Mouse (Mus musculus): ENCODE results near the gene Rnf26.

The Rnf26 gene

DNA sequence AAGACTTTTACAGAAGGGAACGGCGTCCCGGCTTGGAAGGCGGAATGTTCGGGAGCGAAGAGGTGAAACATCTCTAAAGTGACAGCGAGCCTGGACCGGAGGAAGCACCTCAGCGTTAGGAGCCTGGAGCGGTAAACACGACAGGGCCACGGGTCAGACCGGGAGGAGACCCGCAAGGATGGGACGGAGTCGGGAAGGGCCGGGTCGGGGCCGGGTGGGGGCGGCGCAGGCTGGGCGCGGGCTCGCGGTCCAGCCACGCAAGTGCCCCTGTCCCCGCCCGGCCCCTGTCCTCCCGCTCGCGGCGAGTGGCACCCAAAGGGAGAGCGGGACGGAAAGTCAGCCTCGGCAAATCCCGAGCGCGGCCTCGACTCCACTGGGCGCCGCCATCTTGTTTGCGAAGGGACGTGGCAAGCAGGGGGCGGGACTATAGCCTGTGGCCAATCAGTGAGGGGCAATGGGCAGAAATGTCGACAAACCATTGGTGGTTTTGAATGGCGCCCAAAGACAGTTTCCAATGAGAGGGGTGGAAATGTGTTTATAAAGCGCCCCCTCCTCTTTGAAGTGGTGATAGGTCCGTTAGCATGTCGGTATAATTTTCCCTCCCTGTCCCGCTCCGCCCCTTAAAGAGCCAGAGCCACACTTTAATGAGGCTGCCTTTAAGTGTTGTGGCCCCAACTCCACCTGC, at the start of gene Rnf26, which contains the start of gene Gm49380:
Gene Rnf26 (minus strand): TSS at position 413 of the 685 bp plus-strand sequence.
Gene Gm49380 (minus strand): TSS at position 396 of the 685 bp plus-strand sequence.
- in situ Hi-C loops (cut with MboI, MseI): no loop called here

DNA sequence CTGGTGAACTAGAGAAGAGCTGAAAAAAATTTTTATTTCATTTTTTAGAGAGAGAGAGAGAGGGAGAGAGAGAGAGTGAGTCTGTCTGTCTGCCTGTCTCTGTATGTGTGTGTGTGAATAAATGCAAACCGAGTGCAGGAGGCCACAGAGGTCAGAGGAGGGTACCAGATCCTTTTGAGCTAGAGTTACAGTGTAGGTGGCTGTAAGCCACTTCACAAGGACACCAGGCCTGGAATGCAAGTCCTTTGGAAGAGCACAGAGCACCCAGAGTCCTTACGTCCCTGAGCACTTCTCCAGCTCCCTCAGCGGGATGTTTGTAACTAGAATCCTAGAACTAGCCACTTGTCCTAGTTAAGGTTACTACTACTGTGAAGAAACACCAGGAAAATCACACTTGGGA, 46.6 kb upstream of the Rnf26 start:
- in situ Hi-C loops (cut with MboI, MseI): no loop called here

DNA sequence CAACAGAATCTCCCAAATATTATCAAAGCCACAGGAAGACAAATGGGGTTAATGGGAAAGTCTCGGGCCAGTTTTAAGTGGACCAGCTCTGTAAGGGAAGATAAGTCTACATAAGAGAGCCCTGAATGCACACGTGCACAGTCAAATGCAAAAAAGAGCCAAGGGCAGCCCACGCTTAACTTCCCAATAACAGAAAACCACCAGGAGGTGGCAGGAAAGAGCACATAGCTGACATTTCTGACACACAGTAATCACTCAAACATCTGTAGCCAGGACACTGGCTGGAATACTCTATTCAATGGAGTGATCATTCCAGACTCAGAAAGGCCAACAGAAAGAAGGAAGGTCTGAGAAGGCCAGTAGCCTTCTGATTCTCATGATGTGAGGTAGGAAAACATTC, 34.0 kb upstream of the Rnf26 start:
- in situ Hi-C loops (cut with MboI, MseI): no loop called here

DNA sequence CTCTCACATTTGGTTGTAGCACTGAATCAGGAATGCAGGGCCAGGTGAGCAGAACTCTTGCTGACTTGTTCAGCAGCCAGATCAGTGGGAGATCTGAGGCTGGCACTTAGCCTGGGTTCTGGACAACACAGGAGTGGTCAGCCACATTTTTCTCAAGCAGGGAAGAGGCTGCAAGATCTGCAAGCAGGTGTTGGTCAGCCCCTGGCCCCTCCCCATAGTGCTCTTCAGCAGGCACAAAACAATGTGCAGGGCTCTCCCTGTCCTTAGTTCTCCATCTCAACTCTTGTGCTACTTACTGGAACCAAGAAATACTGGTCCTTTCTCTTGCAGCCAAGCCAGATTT, 31.4 kb upstream of the Rnf26 start:
- in situ Hi-C loops (cut with MboI, MseI): no loop called here

DNA sequence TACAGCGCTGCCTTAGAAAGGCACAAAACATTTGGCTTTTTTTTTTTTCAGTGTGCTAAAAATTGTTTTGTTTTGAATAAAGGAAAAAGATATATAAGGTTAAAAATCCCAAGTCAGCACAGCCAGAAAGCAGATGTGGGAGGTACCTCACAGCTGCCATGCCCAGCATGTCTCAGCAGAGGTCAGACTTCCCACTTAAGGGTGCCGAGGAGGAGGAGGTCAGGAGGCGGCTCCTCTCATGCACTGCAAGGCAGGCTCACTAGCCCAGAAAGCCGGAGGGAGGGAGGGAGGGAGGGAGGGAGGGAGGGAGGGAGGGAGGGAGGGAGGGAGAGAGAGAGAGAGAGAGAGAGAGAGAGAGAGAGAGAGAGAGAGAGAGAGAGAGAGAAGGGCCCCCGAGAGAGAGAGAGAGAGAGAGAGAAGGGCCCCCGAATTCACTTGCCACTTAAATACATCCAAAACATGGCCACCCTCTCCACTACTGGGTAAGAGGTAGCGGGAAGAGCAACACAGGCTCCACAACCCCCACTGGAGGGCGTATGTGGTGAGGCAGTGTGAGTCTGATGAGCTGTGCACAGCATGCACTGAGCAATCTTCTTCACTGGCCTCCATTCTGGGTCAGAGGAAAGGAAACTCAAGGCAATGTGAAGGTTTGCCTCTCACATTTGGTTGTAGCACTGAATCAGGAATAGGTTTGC, 30.9 kb upstream of the Rnf26 start:
- in situ Hi-C loops (cut with MboI, MseI): no loop called here

DNA sequence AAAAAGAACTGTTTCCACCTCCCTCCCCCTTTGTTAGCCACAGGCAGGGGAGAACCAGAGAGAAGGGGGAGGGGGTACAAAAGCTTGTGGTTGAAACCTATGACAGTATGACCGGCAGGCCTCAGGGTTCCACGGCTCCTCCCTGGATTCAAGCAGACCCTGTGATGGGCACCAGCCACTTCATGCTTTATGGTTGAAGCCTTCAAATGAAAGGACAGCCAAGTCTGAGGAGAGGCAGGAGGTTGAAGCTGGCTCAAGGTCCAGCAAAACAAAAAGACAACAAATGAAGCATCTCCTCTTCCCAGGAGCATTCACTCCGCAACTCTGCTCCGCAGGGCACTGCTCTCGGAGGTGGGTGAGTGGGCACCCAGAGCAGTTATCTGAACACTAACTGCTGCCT, 30.1 kb upstream of the Rnf26 start:
- in situ Hi-C loops (cut with MboI, MseI): no loop called here

DNA sequence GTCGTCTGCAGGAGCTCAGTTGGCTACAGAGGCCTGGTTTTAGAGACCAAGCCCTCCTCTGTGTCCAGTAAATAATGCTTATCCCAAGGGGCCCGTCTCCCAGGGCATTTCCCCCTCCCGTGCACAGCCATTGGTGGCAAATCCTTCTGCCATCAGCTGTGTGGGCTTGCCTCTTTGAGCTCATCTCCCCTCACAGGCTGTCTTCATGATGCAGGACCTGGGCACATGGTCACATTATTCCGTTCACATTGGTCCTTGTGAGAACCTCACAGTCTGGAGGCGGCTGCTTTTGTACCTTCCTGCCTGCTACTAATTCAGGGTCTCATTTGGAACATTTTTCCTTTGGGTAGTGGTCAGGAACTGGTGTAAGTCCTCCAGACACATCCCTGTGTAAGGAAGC, 28.6 kb upstream of the Rnf26 start:
- in situ Hi-C loops (cut with MboI, MseI): no loop called here

DNA sequence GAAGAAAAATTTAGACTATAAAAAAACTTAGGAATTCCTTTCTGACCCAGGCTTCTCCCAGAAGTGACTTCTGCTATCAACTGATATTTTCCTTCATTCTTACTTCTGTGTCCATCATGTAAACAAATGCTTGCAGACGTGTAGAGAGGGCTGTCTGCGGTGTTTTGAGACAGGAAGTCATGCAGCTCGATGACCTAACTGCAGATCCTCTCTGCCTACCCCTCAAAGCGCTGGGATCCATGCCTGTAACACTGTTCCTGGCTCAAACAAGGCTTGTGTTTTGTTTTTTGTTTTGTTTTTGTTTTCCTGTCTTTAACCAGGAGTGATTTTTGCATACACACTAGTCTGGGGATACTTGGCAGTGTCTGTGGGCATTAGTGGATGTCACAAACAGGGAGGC, 24.5 kb upstream of the Rnf26 start:
- in situ Hi-C loops (cut with MboI, MseI): no loop called here

DNA sequence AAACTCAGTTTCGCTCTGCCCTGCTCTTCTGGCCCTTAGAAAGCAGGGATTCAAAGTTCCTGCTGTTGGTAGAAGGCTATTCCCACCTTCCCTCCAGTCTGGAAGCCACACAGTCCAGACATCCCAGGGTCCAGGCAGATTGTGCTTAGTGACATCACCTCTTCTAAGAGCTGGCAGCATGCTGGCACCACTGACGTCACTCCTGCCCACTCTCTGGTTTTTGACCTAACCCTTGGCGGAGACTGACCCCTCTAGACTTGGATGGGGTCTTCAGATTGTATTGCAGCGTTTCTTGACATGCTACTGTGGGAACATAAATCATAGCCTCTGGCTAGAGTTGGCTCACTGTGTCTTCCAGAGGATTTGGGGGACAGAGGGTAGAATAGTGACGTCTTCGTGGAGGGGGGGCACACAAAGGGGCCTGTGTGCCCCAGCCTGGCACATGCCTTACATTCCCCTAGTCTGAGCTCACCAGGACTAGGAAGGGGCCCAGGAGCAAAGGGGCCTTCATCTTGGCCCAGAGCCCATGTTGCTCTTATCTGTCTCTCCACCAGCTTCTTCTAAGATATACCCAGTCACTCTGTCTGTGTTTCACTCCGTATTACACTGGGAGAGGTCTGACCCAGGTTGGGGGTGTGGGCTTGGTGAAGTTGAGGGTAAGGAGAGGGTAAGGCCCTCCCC, 22.6 kb upstream of the Rnf26 start:
- in situ Hi-C loops (cut with MboI, MseI): no loop called here

DNA sequence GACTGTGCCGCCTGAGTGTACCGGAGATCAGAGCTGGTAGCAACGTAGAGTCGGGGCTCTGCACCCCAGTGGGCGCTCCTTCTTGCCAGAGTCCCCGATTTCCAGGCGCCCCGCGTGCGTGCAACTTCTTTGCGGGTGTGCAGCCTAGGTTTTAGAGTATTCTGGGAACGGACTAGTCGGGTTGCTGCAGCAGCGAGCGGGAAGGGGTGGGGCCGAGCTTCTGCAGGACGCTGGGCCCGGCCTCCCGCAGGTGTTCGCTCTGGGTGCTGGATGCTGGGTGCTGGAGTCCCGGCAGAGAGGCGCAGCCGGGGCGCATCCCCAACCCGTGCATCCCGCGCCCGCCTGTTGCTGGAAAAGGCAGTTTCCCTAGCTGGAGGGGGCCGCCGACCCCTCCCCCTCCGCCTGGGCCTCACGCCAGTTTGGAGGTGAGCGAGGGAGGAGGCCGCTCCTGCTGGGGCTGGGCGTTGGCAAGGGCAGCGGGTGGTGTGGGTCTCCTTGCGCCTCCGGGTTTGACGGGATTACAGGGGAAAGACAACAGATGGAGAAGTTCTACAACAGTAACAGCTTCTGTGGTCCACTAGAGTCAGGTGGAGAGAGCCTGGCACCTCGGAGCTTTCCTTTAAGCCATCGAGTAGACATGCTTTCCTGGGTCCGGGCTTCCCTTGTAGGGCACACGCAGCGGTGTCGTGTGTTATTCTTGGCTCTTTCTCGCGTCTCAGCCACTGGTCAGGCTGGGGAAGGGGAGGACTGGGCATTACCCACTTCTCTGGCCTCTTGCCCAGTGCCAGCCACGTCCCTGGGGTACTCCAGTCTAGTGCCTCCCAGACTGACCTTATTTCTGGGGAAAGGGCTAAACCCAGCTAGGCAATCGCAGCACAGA, 21.8 kb upstream of the Rnf26 start:
- in situ Hi-C loops (cut with MboI, MseI): no loop called here

DNA sequence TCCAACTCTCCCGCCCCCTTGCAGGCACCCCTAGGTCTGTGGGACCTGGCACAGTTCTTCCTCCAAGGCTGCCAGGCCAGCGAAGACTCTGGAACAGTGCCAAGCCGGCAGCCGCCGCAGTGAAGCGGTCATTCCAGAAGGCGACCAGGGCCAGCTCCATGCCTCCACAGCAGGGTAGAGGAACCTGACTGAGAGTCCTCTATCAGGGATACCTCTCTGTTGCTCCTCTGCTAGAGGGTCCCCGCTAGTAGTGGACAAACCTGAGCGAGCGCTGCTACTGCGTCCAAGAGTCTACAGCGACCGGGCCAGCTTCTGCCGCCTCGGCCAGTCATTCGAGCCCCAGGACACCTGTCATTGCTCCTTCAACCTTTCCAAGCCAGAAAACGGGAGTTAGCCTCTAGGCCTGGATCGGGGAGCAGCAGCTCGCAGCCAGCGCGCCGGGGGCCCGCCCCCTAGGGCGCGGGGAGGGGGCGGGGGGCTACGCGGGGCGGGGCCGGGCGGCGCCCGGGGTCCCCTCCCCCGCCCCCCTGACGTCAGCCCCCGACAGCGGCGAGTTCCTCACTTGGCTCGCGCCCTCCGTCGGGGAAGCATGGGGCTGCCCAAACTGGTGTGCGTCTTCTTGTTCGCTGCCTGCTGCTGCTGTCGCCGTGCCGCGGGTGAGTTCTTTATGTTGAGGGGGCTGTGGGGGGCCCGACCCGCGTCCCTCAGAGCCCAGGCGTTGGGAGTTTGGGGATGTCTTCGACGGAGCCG, 21.0 kb upstream of the Rnf26 start, which contains the start of gene Mcam:
Gene Mcam (plus strand): TSS at position 369 of the 750 bp plus-strand sequence.
- in situ Hi-C loops (cut with MboI, MseI): no loop called here

DNA sequence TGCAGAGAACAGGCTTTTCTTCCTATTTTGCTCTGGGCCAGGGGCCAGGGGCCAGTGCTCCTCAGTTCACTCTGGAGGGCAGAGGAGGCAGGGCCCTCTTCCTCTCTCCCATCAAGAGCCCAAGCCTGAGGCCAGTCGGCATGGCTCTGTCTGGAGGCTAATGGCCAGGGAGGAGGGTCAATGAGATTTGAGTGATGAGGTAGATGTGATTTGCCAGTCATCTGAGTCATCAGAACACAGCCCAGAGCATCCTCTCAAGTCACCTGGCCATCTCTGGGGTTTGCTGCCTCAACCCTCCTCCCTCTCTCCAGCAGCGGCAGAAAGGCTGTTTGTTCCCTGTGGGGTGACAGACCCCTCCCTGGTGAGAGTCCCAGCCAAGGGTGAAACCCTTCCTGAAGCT, 20.0 kb upstream of the Rnf26 start:
- in situ Hi-C loops (cut with MboI, MseI): no loop called here

DNA sequence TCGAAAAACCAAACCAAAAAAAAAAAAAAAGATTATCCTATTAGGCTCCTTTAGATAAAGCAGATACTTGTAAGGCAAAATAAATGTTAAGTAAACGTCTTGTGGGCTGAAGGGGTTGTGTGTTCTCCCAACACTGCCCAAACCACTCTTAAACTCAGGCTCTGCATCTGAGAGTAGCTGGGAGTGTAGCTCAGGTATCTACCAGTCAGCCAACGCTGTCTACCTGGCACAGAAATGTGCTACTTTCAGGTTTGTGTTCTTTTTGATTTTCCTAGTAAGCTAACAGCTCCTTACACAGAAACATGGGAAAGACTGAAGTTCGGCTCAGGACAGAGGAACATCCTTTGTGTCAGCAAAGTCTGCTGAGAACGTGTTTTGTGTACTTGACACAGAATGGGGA, 18.9 kb upstream of the Rnf26 start:
- in situ Hi-C loops (cut with MboI, MseI): no loop called here

DNA sequence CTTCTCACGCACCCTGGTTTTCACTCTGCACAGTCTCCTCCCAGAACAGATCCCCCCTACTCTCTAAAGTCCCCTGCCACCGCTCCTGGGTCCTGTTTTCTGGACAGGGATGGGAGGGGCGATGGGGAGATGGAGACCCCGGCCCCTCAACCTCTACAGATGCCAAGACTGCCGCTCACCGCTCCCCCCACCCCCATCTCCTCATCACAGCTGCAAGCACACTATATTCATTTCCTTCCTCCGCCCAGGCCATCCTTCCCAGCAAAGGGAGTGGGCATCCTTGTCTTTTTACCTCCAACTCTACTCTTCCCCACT, 17.9 kb upstream of the Rnf26 start:
- in situ Hi-C loops (cut with MboI, MseI): no loop called here

DNA sequence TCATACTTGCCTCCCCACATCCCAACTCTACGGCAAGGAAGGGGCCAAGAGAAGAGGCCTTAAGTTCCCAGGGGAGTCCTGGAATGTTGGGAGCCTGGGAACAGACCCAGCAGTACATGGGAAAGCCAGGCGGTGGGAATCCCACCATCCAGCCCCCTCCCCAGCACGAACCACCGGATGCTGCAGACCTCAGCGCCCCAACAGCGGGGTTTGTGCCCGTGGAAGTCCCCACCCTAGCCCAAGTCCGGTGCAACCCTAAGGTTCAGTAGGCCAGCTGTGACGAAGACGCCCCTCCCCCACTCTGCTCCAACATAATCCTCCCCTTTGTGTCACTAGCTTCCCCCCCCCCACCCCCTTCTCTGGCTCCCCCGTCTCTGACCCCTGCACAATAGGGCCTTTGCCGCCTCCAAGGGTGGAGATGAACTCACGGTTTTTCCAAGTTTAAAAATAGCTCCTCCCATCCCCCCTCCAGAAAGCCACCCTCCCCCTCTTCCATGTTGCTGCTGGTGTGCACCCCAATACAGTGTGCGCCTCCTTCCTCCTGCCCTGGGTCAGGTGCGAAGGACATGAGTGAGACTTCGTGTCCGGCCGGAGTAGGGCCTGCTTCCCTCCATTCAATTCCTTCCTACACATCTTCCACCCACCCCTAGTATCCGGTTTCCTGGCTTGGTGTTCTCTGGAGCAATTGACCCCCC, 17.4 kb upstream of the Rnf26 start:
- in situ Hi-C loops (cut with MboI, MseI): no loop called here

DNA sequence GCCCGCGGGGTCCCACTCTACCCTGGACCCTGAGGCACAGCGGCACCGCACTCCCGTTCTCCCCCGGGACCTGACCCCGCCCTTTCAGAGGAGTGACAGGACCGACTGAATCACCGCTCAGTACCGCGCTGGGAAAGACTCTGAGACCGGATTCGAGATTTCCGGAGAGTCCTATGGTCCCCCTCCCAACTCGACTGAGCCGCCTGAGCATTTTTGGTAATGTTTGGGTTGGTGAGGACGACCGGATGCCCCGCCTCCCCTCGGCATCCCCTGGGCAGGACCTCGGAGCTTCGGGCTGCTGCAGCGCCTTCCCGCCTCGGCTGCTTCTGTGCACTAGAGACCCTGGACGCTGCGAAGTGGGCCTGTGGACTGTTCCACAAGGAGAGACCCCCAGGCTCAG, 16.7 kb upstream of the Rnf26 start:
- in situ Hi-C loops (cut with MboI, MseI): no loop called here

DNA sequence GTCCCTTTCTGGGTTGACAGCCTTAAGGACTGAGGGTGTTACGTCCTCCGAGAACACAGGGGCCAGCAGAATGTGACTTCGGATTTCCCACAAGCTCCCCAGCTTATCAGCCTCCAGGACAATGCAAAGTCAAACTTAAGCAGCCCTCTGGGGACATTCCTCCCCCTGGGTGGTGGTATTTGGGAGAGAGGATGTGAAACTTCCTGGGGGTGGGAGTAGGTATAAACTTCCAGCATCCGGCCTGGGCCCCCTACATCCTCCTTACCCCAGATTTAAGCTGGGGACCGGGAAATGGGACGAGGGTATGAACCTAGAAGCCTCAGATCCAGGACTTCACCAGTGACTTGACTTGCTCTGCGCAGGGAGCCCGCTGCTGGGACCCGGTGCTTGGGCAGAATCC, 16.3 kb upstream of the Rnf26 start:
- in situ Hi-C loops (cut with MboI, MseI): no loop called here

DNA sequence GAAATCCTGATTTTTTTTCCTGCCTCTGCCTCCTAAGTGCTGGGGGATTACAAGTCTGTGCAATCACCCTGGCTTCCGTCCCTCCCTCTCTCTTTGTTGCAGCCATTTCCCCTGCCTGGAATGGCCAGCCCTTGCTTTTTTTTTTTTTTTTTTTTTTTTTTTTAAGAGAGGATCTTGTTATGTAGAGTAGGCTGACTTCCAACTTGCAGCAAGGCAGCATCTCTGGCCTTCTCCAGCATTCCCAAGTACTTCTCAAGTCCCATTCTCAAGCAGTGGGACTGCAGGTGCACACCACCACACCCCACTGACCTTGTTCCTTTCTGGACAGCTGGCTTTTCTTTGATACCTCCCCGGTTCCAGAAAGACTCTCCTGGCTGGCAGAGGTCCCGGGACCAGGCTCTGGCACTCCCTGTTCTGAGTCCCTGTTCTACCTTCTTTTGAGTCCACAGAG, 14.1 kb upstream of the Rnf26 start:
- in situ Hi-C loops (cut with MboI, MseI): no loop called here

DNA sequence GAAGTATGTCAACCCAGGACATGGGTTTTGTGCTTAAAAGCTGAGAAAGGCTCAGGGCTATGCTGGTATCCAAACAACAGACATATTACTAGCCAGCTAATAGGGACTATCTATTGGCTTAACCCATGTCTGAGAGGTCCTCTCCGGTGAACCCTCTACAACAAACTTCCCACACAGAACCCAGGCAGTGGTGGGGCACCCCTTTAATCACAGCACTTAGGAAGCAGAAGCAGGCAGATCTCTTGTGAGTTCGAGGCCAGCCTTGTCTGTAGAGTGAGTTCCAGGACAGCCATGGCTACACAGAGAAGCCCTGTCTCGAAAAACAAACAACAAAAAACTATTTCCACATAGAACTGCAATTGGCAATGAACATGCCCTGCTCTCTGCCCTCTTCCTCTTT, 13.4 kb upstream of the Rnf26 start:
- in situ Hi-C loops (cut with MboI, MseI): no loop called here

DNA sequence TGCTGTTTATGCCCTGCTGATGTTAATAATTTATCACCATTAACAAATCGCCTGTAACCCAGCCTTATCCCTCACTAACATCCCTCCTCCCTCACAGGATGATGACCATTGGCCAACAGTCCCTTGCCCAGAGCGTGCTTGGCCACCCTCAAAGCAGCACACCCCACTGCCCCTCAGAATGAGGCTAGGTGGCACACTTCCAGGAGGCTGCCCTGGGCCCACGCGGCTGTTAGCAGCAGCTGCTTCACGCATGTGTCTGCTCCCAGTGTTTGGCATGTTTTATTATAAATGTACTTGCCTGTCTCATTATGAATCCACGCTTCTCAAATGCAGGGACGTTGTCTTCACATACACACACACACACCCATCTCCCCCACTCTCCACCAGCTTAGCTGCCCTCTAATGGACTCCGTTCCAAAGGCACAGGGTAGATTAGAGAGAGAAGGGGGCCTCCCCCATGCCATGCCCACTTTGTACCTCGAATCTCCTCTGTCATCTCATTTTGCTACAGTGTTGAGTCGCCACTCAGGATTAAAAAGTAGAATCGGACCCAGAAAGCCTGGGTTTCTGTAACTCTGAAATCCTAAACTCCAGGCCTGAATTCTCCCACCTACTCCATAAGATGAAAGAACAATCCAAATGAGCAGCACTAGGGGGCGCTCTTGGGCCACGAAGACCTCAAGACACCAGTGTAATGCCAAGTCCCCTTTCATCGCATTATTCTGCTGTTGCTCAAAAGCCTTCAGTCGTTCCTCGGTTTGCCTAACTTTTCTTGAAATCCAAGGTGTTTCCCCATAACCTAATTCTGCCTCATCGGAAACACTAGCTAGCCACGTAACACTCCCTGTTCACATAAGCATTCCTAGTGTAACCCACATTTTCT, 12.5 kb upstream of the Rnf26 start:
- in situ Hi-C loops (cut with MboI, MseI): no loop called here

Measured in T-helper 1 cell (primary cell).